Mouse (Mus musculus) cerebellum, adult 2 months (tissue): Measurements from ENCODE around the gene Tenm3.

ENCODE experiments used
- CTCF ChIP-seq: fragments of 200-500 bp; IDR thresholded peaks from 2 replicates; pipeline ENCODE4 v1.5.1; 2011; ENCODE audit warnings: low read depth, mild to moderate bottlenecking, control low read depth, low read length, moderate library complexity, borderline replicate concordance; ENCODE audit not compliant: insufficient read depth
- POLR2A ChIP-seq: fragments of 200-500 bp; IDR thresholded peaks from 2 replicates; pipeline ENCODE4 v1.6.1; 2011; ENCODE audit warnings: low read length, control low read depth, borderline replicate concordance; ENCODE audit not compliant: insufficient read depth

- no peak for TF ChIP-seq CTCF
- no peak for TF ChIP-seq POLR2A
Measured at GRCm38 (mm10) chr8:48206922-48207321, 636.8 kb downstream of the Tenm3 start.
